Mouse (Mus musculus) spleen, postnatal 0 days (tissue): ENCODE results near the gene Nrg3. TPM values are rescaled to one million over a fixed set of nuclear protein-coding genes. Genes with fewer than 3 reads are reported as not detected.

Experiments
- polyA plus RNA-seq: library from polyadenylated mRNA; unstranded; fragments of >200 nt; fragmentation: Nextera tagmentation; extraction: Ambion mirVana; gene quantifications from 2 replicates; pipeline ENCODE4 v1.2.1, GENCODE M21; 2015

Nrg3 gene
- 0.18 and 0.33 TPM in 2 replicates for polyA plus RNA-seq

DNA sequence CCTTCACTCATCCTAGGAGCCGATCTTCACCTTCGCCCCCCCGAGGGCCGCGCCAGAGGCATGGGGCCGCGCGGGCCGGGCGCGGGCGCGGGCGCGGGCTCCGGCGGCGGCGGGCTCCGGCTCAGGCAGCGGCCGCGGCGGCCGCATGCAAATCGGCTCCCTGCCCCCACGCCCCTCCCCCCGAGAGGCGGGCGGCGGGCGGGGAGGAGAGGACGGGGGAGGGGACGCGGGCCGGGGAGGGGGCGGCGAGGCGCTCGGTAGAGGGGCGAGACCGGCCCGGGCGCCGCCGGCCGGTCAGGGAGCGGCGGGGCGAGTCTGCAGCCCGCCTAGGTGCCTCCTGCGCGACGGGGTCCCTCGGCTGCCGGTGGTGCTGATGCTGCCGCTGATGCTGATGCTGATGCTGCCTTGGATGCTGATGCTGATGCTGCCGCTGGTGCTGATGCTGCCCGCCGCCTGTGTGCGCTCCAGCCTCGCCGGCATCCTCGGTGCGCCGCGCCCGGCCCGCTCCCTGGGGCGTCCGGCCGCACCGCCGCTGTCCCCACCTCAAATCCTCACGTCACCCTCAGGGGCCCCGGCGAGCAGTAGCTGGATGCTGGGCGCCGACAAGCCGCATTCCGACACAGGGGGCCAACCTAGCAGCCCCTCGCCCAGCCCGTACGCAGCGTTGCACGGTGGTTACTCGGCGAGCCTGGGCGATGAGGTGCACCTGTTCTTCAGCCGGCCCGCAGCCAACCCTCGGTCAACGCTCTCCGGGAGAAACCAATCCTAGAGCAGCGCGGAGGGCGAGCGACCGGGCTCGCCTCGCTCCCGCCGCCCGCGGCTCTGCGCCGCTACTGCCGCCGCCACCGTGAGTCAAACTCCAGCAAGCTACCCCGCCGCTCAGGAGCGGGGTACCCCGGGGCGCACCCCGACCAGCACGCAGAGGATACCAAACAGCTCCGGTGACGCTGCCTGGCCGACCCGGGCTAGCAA is at the start of gene Nrg3:
Nrg3 (minus strand) TSS at position 299 of the 972 bp plus-strand sequence.

